Mouse (Mus musculus) brain, embryonic 14.5 days (tissue): ENCODE measurements at regions not wholly inside any gene's neighbourhood (a gene's known extent, or its start where the extent isn't known, plus 50 kb on each side); places are given as distances from the start of the nearest gene placed in this dataset.

Source experiments
- CTCF ChIP-seq: fragments of 200-500 bp; IDR thresholded peaks from 2 replicates; pipeline ENCODE4 v1.5.1; 2012; ENCODE audit warnings: inconsistent platforms, mild to moderate bottlenecking, moderate library complexity, borderline replicate concordance; ENCODE audit not compliant: insufficient read depth, insufficient read length; ENCODE audit errors: extremely low read depth
- POLR2A ChIP-seq: fragments of 200-500 bp; IDR thresholded peaks from 2 replicates; pipeline ENCODE4 v1.6.1; 2012; ENCODE audit warnings: mild to moderate bottlenecking, inconsistent platforms, borderline replicate concordance; ENCODE audit not compliant: poor library complexity, insufficient read depth, insufficient read length, severe bottlenecking; ENCODE audit errors: extremely low read depth

DNA sequence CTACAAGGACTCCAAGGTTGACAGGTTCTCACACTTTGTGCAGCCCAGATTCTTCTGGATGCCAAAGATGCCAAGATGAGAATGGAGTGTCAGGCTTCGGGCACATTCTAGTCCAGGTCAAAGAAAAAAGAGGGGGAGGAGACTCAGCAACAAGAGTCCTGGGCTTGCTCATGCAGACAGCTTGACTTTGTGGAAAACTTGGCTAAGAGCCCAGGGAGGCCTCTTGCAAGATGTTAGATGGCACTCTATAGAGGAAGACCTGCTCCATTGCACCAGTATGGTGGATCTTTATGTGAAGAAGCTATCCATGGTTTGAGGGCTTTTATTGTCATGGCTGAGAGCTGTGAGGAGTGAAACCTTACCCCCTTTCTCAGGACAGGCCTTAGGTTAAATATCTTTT is 510.5 kb downstream of the Slitrk6 start:
- no peak for TF ChIP-seq POLR2A
- TF ChIP-seq CTCF = no peak
